20 mouse cellular contexts compared by ENCODE assay signal in genomic region chr7:132681296-132681695, GRCm38 (mm10).
DNase-seq lines count a peak whose midpoint lies in the region; ATAC-seq and TF ChIP-seq lines count a peak whose summit lies in the region.
"Had no signal": no experiment of that assay in that cellular context is flagged by ENCODE, and none has a peak within 500 bp of the region (broad histone marks: within the 10 kb centered on the region; RNA-seq: fewer than 3 reads in every experiment).

No protein-coding gene starts in this region.

- no peak overlapping the region for H3K9ac ChIP-seq in neural tube, embryonic 15.5 days (replicated peaks)
- H3K9ac ChIP-seq in hindbrain, embryonic 11.5 days (ENCODE audit: low read depth, low read length) = no peak overlapping the region
- H3K9ac ChIP-seq: embryonic facial prominence, embryonic 15.5 days; heart, embryonic 12.5 days; intestine, embryonic 15.5 days; liver, embryonic 15.5 days; neural tube, embryonic 13.5 days had no signal

- peak; percentile 24 for DNase-seq in adrenal gland, postnatal 14 days
- DNase-seq in adrenal gland, postnatal 25 days = no peak
- DNase-seq in left cerebral cortex, postnatal 4 days = peak; percentile 73
- DNase-seq in left cerebral cortex, adult 2 months (ENCODE audit: extremely low spot score in 1 of 2, low spot score in 2 of 2) = no peak
- peak; percentile 86 for DNase-seq in cerebellum, adult 11 months
- peak; percentile 89 to 93 for DNase-seq in cerebellum, postnatal 14 days
- DNase-seq in hindbrain, embryonic 11.5 days (ENCODE audit: low spot score) = no peak
- DNase-seq: gastrocnemius, postnatal 10 days; right cerebral cortex, postnatal 25 days; thymus, postnatal 14 days had no signal

- H3K27me3 ChIP-seq in neural tube, embryonic 15.5 days (replicated peaks) = no peaks in the 10 kb centered on the region
- H3K27me3 ChIP-seq in hindbrain, embryonic 11.5 days (ENCODE audit: control insufficient read depth, insufficient read depth, low read length) = no peaks in the 10 kb centered on the region
- H3K27me3 ChIP-seq: embryonic facial prominence, embryonic 15.5 days; heart, embryonic 12.5 days; intestine, embryonic 15.5 days; liver, embryonic 15.5 days; megakaryocyte, embryonic 14.5 days; neural tube, embryonic 13.5 days had no signal

- no peak overlapping the region for H3K27ac ChIP-seq in left cerebral cortex, adult 2 months
- no peak overlapping the region for H3K27ac ChIP-seq in neural tube, embryonic 15.5 days (replicated peaks)
- H3K27ac ChIP-seq in hindbrain, embryonic 11.5 days (ENCODE audit: low read depth, low read length) = no peak overlapping the region
- H3K27ac ChIP-seq: embryonic facial prominence, embryonic 15.5 days; intestine, embryonic 15.5 days; layer of hippocampus, adult 2 months; liver, embryonic 15.5 days; neural tube, embryonic 13.5 days had no signal

- no peaks in the 10 kb centered on the region for H3K36me3 ChIP-seq in neural tube, embryonic 15.5 days
- H3K36me3 ChIP-seq in hindbrain, embryonic 11.5 days (ENCODE audit: control insufficient read depth, insufficient read depth, low read length) = no peaks in the 10 kb centered on the region
- H3K36me3 ChIP-seq: embryonic facial prominence, embryonic 15.5 days; forebrain, embryonic 10.5 days; heart, embryonic 12.5 days; intestine, embryonic 15.5 days; liver, embryonic 15.5 days; neural tube, embryonic 13.5 days had no signal

- H3K4me3 ChIP-seq in left cerebral cortex, adult 2 months = no peak overlapping the region
- H3K4me3 ChIP-seq in neural tube, embryonic 15.5 days (replicated peaks) = no peak overlapping the region
- H3K4me3 ChIP-seq in hindbrain, embryonic 11.5 days (ENCODE audit: low read depth, low read length) = no peak overlapping the region
- H3K4me3 ChIP-seq: embryonic facial prominence, embryonic 15.5 days; forebrain, embryonic 10.5 days; heart, embryonic 12.5 days; intestine, embryonic 15.5 days; layer of hippocampus, adult 2 months; liver, embryonic 15.5 days; megakaryocyte, embryonic 14.5 days; neural tube, embryonic 13.5 days had no signal

- H3K4me2 ChIP-seq in neural tube, embryonic 15.5 days = no peak overlapping the region
- no peak overlapping the region for H3K4me2 ChIP-seq in hindbrain, embryonic 11.5 days (replicated peaks; ENCODE audit: low read depth, low read length)
- H3K4me2 ChIP-seq: embryonic facial prominence, embryonic 15.5 days; heart, embryonic 12.5 days; intestine, embryonic 15.5 days; liver, embryonic 15.5 days; neural tube, embryonic 13.5 days had no signal

- peaks cover 5% of the 10 kb centered on the region for H3K4me1 ChIP-seq in neural tube, embryonic 15.5 days
- no peaks in the 10 kb centered on the region for H3K4me1 ChIP-seq in hindbrain, embryonic 11.5 days (replicated peaks; ENCODE audit: control insufficient read depth, insufficient read depth, low read length)
- H3K4me1 ChIP-seq: embryonic facial prominence, embryonic 15.5 days; forebrain, embryonic 10.5 days; intestine, embryonic 15.5 days; neural tube, embryonic 13.5 days had no signal

- WGBS in neural tube, embryonic 15.5 days = 85% methylated on average over 11 of the region's 11 CpGs
- WGBS in hindbrain, embryonic 11.5 days = 91% methylated on average over 11 of the region's 11 CpGs

- no peaks in the 10 kb centered on the region for H3K9me3 ChIP-seq in neural tube, embryonic 15.5 days (replicated peaks)
- no peaks in the 10 kb centered on the region for H3K9me3 ChIP-seq in hindbrain, embryonic 11.5 days (ENCODE audit: control insufficient read depth, low read length)
- H3K9me3 ChIP-seq: embryonic facial prominence, embryonic 15.5 days; forebrain, embryonic 10.5 days; heart, embryonic 12.5 days; intestine, embryonic 15.5 days; liver, embryonic 15.5 days; megakaryocyte, embryonic 14.5 days; neural tube, embryonic 13.5 days had no signal

- no peak for TF ChIP-seq CTCF in left cerebral cortex, adult 2 months (IDR thresholded peaks at IDR 0.05)

- intact Hi-C loops in left cerebral cortex, postnatal 4 days (cut with DNase I) = no loop called here
- intact Hi-C loops in left cerebral cortex, adult 2 months (cut with DNase I) = no loop called here

- ATAC-seq in neural tube, embryonic 15.5 days (ENCODE audit: low FRiP score) = no peak
- no peak for ATAC-seq in hindbrain, embryonic 11.5 days (ENCODE audit: low FRiP score)
- ATAC-seq: intestine, embryonic 15.5 days; lung, postnatal 0 days had no signal

Comparison
In these comparisons a context has a peak if more than half of its experiments do, and no peak if none do; other contexts are left out.
1. DNase-seq: peak in adrenal gland, postnatal 14 days (single experiment), left cerebral cortex, postnatal 4 days (single experiment), cerebellum, adult 11 months (single experiment) and cerebellum, postnatal 14 days (2 of 2); none in adrenal gland, postnatal 25 days (single experiment), left cerebral cortex, adult 2 months (0 of 2) and hindbrain, embryonic 11.5 days (single experiment).